Mouse (Mus musculus): ENCODE measurements around the gene Upf1. TPM values are rescaled to one million over a fixed set of nuclear protein-coding genes. Genes with fewer than 3 reads are reported as not detected.

Upf1 gene
- total RNA-seq, 2 experiments from 2014 or later: 52.5 to 56.1 TPM

- no peak for DNase-seq (ENCODE audit: low spot score in 2 of 2)
Observed at GRCm38 (mm10) chr8:70360769-70361168, 7.7 kb upstream of the Upf1 start.

GRCm38 (mm10) chr8:70359411-70359810, 6.3 kb upstream of the Upf1 start:
- no peak for DNase-seq (ENCODE audit: low spot score in 2 of 2)

- DNase-seq (ENCODE audit: low spot score in 2 of 2): no peak
Observed at GRCm38 (mm10) chr8:70356111-70356510, 3.0 kb upstream of the Upf1 start.

- DNase-seq (ENCODE audit: low spot score in 2 of 2): no peak
Observed at GRCm38 (mm10) chr8:70354004-70354403, 926 bp upstream of the Upf1 start.

GRCm38 (mm10) chr8:70352657-70353151, 374 bp downstream of the Upf1 start:
- DNase-seq (ENCODE audit: low spot score in 2 of 2): peak in 1 of 2 experiments; percentile 50

- DNase-seq (ENCODE audit: low spot score in 2 of 2): no peak
Observed at GRCm38 (mm10) chr8:70352000-70352384, 1.1 kb downstream of the Upf1 start.

GRCm38 (mm10) chr8:70351035-70351999, 1.8 kb downstream of the Upf1 start:
- DNase-seq (ENCODE audit: low spot score in 2 of 2): no peak

- no peak for DNase-seq (ENCODE audit: low spot score in 2 of 2)
Observed at GRCm38 (mm10) chr8:70347860-70348420, 5.1 kb downstream of the Upf1 start.

- DNase-seq (ENCODE audit: low spot score in 2 of 2): no peak
Observed at GRCm38 (mm10) chr8:70347443-70347842, 5.6 kb downstream of the Upf1 start.

GRCm38 (mm10) chr8:70344279-70344678, 8.8 kb downstream of the Upf1 start:
- DNase-seq (ENCODE audit: low spot score in 2 of 2): no peak

- no peak for DNase-seq (ENCODE audit: low spot score in 2 of 2)
Observed at GRCm38 (mm10) chr8:70343696-70344095, 9.4 kb downstream of the Upf1 start.

GRCm38 (mm10) chr8:70343076-70343475, 10.0 kb downstream of the Upf1 start:
- DNase-seq (ENCODE audit: low spot score in 2 of 2): no peak

GRCm38 (mm10) chr8:70342007-70342406, 11.1 kb downstream of the Upf1 start:
- DNase-seq (ENCODE audit: low spot score in 2 of 2): no peak

- no peak for DNase-seq (ENCODE audit: low spot score in 2 of 2)
Observed at GRCm38 (mm10) chr8:70340659-70341058, 12.4 kb downstream of the Upf1 start.

- no peak for DNase-seq (ENCODE audit: low spot score in 2 of 2)
Observed at GRCm38 (mm10) chr8:70338931-70339330, 14.1 kb downstream of the Upf1 start.

- DNase-seq (ENCODE audit: low spot score in 2 of 2): no peak
Observed at GRCm38 (mm10) chr8:70332878-70333202, 20.2 kb downstream of the Upf1 start.

GRCm38 (mm10) chr8:70332070-70332877, 20.8 kb downstream of the Upf1 start:
- DNase-seq (ENCODE audit: low spot score in 2 of 2): peak in 1 of 2 experiments; percentile 38

GRCm38 (mm10) chr8:70331526-70331925, 21.6 kb downstream of the Upf1 start:
- no peak for DNase-seq (ENCODE audit: low spot score in 2 of 2)

GRCm38 (mm10) chr8:70330741-70331364, 22.2 kb downstream of the Upf1 start:
- peak in 1 of 2 experiments; percentile 50 for DNase-seq (ENCODE audit: low spot score in 2 of 2)

GRCm38 (mm10) chr8:70329835-70330740, 23.0 kb downstream of the Upf1 start:
- DNase-seq (ENCODE audit: low spot score in 2 of 2): no peak
